Mouse (Mus musculus) brain, embryonic 14.5 days (tissue): Measurements from ENCODE around the gene Rab3il1. TPM values are rescaled to one million over a fixed set of nuclear protein-coding genes. Genes with fewer than 3 reads are reported as not detected.

ENCODE experiments used
- DNase-seq: peaks from one replicate; pipeline ENCODE4 v3.0.0-alpha.2; 2011; ENCODE audit warnings: low read depth
- CTCF ChIP-seq: fragments of 200-500 bp; IDR thresholded peaks from 2 replicates; pipeline ENCODE4 v1.5.1; 2012; ENCODE audit warnings: inconsistent platforms, mild to moderate bottlenecking, moderate library complexity, borderline replicate concordance; ENCODE audit not compliant: insufficient read depth, insufficient read length; ENCODE audit errors: extremely low read depth
- POLR2A ChIP-seq: fragments of 200-500 bp; IDR thresholded peaks from 2 replicates; pipeline ENCODE4 v1.6.1; 2012; ENCODE audit warnings: mild to moderate bottlenecking, inconsistent platforms, borderline replicate concordance; ENCODE audit not compliant: poor library complexity, insufficient read depth, insufficient read length, severe bottlenecking; ENCODE audit errors: extremely low read depth
- polyA plus RNA-seq: library from polyadenylated mRNA; depleted of rRNA; stranded (reverse); fragments of >200 nt; gene quantifications from 2 replicates; pipeline ENCODE4 v1.2.3, GENCODE M21; 2012; rRNA removed

Gene Rab3il1
- 19.5 and 20.0 TPM in 2 replicates for polyA plus RNA-seq

DNA sequence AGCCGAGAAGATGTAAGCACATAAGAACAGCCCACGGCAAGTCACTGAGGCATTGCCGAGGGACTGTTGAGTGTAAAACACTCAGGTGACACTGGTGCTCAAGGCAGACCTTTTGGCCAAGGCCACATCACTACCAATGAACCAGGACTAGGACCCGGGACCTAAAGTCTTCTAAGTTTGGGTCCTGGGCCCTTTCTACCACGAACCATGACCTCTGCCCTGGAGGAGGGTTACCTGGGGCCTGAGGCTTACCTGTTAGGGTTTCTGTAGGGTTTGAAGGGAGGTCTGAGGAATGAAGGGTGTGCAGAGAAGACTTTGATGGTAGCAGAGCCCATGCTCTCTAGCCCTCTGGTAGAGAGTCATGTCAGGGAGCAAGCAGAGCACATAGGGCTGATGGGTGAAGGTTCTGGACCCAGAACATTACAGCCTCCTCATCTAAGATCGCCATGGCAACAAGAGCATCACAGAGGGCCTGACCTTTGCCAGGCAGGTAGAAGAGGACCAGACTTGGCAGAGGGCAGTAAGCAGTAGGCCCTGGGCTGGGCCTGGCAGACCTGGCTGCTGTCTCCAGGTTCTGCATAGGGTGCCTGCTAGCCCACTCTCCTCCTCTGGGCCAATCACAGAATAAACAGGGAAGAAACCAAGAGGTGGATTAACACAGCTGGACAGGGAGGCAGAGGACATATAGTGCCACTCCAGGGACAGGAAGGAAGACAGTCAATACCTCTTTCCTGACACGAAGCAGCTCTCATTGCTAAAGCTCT is at the start of gene Rab3il1, which contains the start of gene Best1:
Rab3il1 (plus strand) TSS at position 464 of the 764 bp plus-strand sequence.
Best1 (minus strand) TSS at position 428 of the 764 bp plus-strand sequence.
- DNase-seq: no peak
- TF ChIP-seq POLR2A: no peak
- TF ChIP-seq CTCF: no peak

DNA sequence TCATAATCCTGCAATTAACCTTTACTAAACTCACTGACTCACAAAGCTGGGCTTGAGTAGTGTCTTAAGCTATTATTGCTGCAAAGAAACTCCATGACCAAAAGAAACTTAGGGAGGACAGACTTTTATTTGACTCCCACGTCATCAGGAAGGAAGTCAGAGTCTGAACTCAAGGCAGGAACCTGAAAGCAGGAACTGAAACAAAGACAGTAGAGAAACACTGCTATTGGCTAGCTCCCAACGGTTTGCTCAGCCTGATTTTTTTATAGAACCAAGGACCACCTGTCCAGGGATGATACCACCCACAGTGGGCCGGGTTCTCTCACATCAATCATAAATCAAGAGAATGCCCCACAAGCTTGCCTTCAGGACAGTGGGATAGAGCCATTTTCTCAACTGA is 49.1 kb upstream of the Rab3il1 start:
- no peak for TF ChIP-seq POLR2A
- no peak for TF ChIP-seq CTCF
- no peak for DNase-seq

DNA sequence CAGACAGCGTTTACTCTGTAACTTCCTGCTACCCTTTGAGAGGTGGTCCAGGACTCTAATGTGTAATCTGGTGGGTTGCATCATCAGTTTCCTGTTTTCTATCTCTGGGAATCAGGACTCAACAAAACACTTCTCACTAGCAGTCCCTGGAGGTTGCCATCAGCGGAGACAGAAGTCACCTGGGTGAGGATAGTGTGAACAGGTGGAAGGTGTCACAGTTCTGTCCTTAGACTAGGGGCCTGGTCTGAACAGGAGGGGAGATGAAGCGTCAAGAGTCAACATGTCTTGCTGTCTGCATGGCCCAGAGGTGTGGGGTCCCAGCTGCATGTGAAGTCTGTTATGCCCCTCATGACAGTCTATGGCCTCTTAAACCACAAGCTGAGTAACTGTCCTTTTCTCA is 48.6 kb upstream of the Rab3il1 start:
- TF ChIP-seq CTCF (no peak), POLR2A (no peak)
- no peak for DNase-seq

DNA sequence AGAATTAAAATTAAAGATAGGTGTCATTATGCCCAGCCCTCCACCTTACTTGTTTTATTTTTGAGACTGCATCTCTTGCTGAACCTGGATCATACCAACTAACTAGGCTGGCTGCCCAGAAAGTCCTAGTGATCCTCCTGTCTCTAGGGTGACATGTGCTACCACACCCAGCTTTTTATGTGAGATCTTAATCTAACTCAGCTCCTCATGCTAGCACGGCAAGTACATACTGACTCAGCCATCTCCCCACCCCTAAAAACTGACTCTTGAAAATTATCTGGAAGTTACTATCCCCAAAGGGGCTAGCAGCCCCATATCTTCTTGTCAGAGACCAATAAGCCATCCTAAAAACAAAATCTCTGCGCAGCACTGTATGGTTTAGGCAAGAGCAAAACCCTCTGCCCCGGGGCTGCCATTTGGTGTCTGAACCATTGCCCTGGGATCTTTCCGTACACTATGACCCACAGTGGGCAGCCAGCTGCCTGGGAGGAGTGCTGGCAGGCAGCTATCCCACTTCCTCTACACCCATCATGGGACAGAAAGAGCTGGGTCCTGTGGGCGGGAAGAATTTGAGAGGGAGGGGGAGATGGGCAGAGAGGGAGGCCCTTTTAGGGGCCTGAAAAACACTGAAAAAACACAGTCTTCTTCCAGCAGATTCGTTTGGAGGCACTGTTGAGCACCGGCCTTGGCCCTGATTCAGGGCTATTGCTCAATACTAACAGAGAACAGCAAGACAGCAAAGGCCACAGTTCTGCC is 47.2 kb upstream of the Rab3il1 start:
- DNase-seq: peak; percentile 81
- no peak for TF ChIP-seq CTCF
- TF ChIP-seq POLR2A: no peak

DNA sequence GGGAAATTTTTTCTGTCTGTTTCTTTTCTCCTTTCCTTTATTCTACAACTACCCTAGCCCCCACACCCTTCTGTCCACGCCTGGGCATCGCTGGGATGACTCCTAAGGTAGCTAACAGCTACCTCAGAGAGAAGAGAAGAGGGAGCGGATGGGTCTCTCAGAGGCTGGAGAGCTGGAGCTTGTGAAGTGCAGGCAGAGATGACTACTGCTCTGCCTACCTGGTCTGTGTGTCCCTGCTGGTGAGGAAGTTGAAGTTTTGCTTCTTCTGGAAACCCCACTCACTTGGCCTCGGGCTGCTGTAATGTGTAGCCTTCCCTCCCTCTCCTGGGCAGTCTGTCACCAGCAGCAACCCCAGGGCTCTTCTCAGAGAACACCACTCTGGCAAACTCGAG is 46.7 kb upstream of the Rab3il1 start:
- TF ChIP-seq CTCF: no peak
- no peak for TF ChIP-seq POLR2A
- no peak for DNase-seq

DNA sequence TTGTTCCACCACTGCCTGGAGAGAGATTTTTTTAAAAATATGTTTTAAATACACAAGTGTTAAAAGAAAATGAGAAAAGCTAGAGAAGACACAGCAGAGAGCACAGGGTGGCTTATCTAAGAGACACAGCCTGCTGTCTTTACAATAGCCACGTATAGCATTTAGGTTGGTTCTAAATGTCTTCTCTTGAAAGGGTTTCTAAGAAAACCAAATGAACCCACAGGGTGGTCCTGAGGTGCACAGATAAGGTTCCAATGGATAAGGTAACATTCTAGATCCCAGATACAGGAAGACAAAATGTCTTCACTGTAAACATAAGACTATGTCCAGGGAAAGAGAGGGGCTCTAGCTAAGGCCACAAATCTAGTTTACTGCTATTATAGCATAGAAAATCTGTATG is 46.0 kb upstream of the Rab3il1 start:
- TF ChIP-seq CTCF (no peak), POLR2A (no peak)
- no peak for DNase-seq

DNA sequence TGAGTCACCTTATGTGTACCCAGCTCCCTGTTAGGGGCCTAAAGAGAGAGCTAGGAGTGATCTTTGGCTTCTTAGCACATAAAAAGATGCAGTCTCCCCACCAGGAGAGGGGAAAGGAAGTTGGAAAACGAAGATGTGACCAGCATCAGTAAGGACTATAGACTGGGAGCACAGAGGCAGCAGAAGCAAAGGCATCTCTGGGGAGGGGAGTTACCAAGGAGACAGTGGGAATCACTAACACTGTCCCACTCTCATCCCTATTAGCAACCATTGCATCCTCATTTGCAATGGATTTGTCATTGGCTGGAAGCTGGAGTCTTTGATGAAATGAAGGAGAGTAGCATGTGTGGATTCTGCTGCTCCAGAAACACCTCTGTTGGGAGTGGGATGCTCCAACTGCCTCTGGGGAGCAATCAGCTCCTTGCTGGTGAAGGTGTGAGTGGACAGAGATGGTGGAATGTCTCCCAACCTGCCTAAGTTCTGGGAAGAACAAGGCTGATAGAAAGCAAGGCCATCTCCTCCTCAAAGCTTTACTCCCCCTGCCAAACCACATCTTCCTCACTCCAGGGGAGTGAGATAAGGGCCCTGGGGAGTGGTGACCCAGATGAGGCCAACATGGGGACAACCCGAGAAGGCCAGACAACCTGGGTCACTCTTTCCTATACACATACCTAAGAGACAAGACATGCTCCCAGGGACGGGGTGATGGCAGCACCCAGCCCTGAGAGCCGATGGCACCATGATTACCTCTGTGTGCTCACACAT is 44.7 kb upstream of the Rab3il1 start:
- peak; percentile 41 for DNase-seq
- no peak for TF ChIP-seq CTCF
- TF ChIP-seq POLR2A: no peak

DNA sequence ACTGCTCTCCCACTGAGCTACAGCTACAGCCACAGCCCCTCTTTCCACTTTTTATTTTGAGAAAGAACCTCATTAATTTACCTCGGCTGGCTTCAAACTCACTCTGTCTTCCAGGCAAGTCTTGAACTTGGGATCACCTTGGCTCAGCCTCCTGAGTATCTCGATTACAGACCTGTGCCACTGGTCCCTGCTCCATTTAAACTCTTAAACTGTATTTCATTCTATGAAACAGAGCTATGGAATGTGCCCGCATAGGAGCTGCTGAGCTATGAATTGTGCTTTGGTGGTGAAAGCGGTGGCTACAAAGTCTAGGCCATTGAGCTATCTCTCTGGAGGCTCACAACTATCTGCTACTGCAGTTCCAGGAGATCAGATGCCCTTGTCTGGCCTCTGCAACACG is 43.5 kb upstream of the Rab3il1 start:
- TF ChIP-seq CTCF (no peak), POLR2A (no peak)

DNA sequence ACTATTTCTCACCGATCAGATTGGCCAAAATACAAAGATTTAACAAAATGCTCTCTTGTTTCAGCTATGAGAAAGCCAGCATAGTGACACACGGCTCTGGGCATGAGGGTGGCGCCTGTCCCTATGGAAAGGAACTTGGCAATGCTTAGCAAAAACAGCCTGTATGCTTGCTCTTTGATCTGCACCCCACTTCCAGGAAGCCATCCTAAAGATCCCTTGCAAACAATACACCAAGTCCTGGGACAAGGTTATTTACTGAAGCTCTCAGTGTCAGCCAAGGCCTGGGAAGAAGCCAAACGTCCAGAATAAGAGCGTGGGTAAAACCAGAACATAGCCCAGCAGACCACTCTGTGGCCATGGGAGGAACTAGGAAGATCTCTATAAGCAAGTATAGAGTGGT is 40.7 kb upstream of the Rab3il1 start:
- DNase-seq: no peak
- TF ChIP-seq CTCF (no peak), POLR2A (no peak)

More for the DNA sequence above, 43.5 kb upstream of the Rab3il1 start:
- DNase-seq: no peak

DNA sequence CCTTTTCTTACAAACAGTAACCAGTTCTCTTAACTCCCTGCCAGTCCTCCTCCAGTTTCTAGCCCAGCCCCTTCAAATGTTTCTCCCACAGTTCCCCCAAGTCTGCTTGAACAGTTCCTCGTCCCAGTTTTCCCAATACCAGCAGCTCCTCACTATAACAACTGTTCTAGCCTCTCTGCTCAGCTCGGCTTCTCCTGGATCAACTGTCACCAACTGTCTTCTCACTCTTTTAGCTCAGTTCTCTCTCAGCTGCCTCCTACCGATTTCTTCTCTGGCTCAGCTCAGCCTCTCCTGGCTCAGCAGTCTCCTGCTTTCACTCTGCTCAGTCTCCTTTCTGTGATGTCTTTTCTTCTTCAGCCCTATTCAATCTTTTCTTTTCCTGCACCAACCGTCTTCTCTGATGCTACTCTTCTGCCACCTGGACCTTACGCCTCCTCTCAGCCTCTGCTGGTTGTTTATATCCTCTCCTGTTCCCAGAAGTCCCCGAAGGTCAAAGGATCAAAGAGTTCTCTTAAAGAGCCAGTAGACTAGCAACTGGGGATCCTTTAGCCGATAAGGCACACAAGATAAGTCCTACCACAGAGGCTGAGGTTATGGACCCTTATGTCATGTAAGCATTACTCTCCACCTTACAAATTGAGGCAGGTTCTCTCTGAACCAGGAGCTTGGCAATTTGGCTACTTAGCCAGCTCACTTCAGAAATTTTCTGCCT is 37.1 kb upstream of the Rab3il1 start:
- no peak for TF ChIP-seq POLR2A
- TF ChIP-seq CTCF: no peak
- DNase-seq: no peak

DNA sequence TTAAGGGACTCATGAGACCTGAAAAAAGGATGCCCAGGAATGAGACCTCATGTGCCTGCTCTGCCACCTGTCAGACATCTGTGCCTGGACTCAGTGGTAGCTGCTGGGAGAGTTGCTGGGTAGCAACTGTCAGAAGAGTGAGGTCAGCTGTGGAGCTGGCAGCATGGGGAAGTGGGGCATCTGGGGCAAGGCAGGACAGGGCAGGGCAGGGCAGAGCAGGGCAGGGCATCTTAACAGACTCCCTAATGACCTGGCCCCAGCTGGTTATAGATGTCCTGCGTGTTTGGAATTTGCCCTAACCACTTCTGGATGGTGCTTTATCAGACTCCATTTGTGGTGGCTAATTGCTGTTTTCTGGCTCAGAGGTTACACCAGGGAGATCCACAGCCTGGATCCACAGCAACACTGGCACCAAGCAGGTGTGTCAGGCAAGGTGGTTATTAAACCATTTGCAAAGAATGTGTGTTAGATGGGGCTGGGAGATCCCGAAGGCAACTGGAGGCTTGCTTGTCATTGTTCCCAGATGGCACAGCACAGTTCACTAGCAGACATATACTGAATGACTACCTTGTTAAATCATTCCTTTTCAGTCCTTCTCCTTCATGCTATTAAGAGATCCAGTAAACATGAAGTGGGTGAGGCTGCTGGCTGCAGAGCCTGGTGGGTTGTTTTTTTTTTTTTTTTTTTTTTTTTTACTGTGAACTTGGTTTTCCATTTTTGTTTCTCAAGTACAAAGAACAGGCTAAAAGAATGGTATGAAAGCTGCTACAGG is 35.2 kb upstream of the Rab3il1 start:
- TF ChIP-seq POLR2A (no peak), CTCF (no peak)
- DNase-seq: no peak
